Mouse (Mus musculus): ENCODE results near the gene Xrcc3.

Gene Xrcc3

GRCm38 (mm10) chr12:111813766-111814617 is at the start of gene Xrcc3, which contains the start of gene Zfyve21:
Xrcc3 (minus strand) TSS chr12:111813873.
Zfyve21 (plus strand) TSS chr12:111814170.
- DNase-seq (ENCODE audit: low spot score), result peak; percentile 99

GRCm38 (mm10) chr12:111855448-111855847 is 41.8 kb upstream of the Xrcc3 start:
- no peak for DNase-seq (ENCODE audit: low spot score)

GRCm38 (mm10) chr12:111853546-111853945 is 39.9 kb upstream of the Xrcc3 start:
- DNase-seq (ENCODE audit: low spot score), result no peak

- peak; percentile 12 for DNase-seq (ENCODE audit: low spot score)
Observed at GRCm38 (mm10) chr12:111853011-111853436, 39.4 kb upstream of the Xrcc3 start.

GRCm38 (mm10) chr12:111851745-111852144 is 38.1 kb upstream of the Xrcc3 start:
- DNase-seq (ENCODE audit: low spot score), result no peak

GRCm38 (mm10) chr12:111851235-111851634 is 37.6 kb upstream of the Xrcc3 start:
- peak; percentile 17 for DNase-seq (ENCODE audit: low spot score)

GRCm38 (mm10) chr12:111848300-111848798 is 34.7 kb upstream of the Xrcc3 start:
- DNase-seq (ENCODE audit: low spot score), result peak; percentile 15

- DNase-seq (ENCODE audit: low spot score), result no peak
Observed at GRCm38 (mm10) chr12:111846815-111847214, 33.1 kb upstream of the Xrcc3 start.

GRCm38 (mm10) chr12:111845953-111846352 is 32.3 kb upstream of the Xrcc3 start:
- DNase-seq (ENCODE audit: low spot score), result no peak

- no peak for DNase-seq (ENCODE audit: low spot score)
Observed at GRCm38 (mm10) chr12:111843470-111843869, 29.8 kb upstream of the Xrcc3 start.

GRCm38 (mm10) chr12:111842565-111843433 is 29.1 kb upstream of the Xrcc3 start:
- DNase-seq (ENCODE audit: low spot score), result peak; percentile 16

GRCm38 (mm10) chr12:111833457-111833856 is 19.8 kb upstream of the Xrcc3 start:
- no peak for DNase-seq (ENCODE audit: low spot score)

- no peak for DNase-seq (ENCODE audit: low spot score)
Observed at GRCm38 (mm10) chr12:111832643-111833042, 19.0 kb upstream of the Xrcc3 start.

GRCm38 (mm10) chr12:111830375-111830774 is 16.7 kb upstream of the Xrcc3 start:
- no peak for DNase-seq (ENCODE audit: low spot score)

GRCm38 (mm10) chr12:111829954-111830353 is 16.3 kb upstream of the Xrcc3 start:
- DNase-seq (ENCODE audit: low spot score), result no peak

- DNase-seq (ENCODE audit: low spot score), result no peak
Observed at GRCm38 (mm10) chr12:111829447-111829846, 15.8 kb upstream of the Xrcc3 start.

- no peak for DNase-seq (ENCODE audit: low spot score)
Observed at GRCm38 (mm10) chr12:111827556-111827955, 13.9 kb upstream of the Xrcc3 start.

- DNase-seq (ENCODE audit: low spot score), result no peak
Observed at GRCm38 (mm10) chr12:111821931-111822330, 8.3 kb upstream of the Xrcc3 start.

- DNase-seq (ENCODE audit: low spot score), result no peak
Observed at GRCm38 (mm10) chr12:111820708-111821107, 7.0 kb upstream of the Xrcc3 start.

GRCm38 (mm10) chr12:111819936-111820335 is 6.3 kb upstream of the Xrcc3 start:
- DNase-seq (ENCODE audit: low spot score), result no peak

GRCm38 (mm10) chr12:111817991-111818390 is 4.3 kb upstream of the Xrcc3 start:
- DNase-seq (ENCODE audit: low spot score), result no peak

GRCm38 (mm10) chr12:111816967-111817366 is 3.3 kb upstream of the Xrcc3 start:
- DNase-seq (ENCODE audit: low spot score), result no peak

- no peak for DNase-seq (ENCODE audit: low spot score)
Observed at GRCm38 (mm10) chr12:111816528-111816927, 2.9 kb upstream of the Xrcc3 start.
